Mouse (Mus musculus) mouse embryonic stem cell (cell line): Measurements from ENCODE around the gene Esr1.
"Not testable (repeated sequence)": the region's sequence is repeated elsewhere in the genome, so short reads cannot be mapped to it uniquely, and the experiment has no call there.

Experiments used
- in situ Hi-C, 2 experiments: fragments of 300-500 bp; cut with MboI; formaldehyde crosslinking; loops; 1 replicate in 1 of 2; 3 replicates in 1 of 2; pipeline ENCODE4 v1.14.3; 2019 to 2020; ENCODE audit warnings: low sequenced_read_pairs in 2 of 2, low pct_unique_long_range_greater_than_20kb in 1 of 2, mixed read lengths in 1 of 2; ENCODE audit not compliant: unreplicated experiment in 1 of 2

Esr1 gene

DNA sequence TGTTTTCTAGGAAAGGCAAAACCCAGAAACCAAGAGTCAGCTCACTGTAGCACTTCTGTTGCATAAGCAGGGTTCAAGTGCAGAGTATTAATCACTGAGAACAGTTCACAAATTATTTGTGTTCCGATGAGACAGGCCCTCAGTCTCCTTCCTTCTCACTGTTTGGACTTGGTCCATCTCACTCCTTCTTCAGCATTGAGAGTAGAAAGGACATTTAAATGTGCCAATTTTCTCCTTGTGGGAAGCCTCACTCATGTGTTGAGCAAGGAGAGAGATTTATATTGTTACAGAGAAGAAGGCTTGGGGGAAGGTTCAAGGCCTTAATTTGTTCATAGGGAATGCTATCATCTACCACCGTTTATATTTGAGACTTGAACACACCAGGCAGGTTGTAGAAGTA lies 6.6 kb downstream of the Esr1 start:
- in situ Hi-C loops = no loop called here

DNA sequence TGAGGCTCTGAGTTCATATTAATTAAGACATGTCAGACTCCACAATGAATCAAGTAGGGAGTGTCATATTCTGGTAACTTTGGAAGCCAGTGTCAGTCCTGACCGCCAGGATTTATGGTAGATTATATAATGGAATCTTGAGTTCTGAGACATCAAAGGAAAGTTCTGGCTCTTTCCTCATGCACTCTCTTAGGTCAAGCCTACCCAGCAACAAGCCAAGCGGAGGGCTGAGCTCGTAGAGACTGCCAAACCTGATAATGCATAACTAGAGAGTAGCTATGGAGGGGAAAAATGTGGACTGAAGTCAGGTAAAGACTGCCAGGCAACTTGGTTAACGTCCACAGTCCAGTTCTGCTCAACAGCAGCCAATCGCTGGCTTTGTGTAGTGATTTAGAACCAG lies 7.3 kb downstream of the Esr1 start:
- in situ Hi-C loops = no loop called here

DNA sequence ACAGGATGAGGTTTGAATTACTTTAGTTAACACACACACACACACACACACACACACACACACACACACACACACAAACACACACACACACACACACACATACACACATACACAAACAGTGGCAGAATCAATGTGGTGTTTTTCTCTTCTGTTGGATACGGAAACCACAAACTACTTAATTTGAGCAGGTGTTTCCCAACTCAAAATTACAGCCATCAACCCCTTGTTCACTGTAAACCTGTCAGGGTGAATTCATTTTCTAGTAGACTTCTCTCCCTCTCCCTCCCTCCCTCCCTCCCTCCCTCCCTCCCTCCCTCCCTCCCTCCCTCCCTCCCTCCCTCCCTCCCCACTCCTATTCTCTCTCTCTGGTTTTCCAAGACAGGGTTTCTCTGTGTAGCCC lies 8.0 kb downstream of the Esr1 start:
- in situ Hi-C loops = not testable (repeated sequence)

DNA sequence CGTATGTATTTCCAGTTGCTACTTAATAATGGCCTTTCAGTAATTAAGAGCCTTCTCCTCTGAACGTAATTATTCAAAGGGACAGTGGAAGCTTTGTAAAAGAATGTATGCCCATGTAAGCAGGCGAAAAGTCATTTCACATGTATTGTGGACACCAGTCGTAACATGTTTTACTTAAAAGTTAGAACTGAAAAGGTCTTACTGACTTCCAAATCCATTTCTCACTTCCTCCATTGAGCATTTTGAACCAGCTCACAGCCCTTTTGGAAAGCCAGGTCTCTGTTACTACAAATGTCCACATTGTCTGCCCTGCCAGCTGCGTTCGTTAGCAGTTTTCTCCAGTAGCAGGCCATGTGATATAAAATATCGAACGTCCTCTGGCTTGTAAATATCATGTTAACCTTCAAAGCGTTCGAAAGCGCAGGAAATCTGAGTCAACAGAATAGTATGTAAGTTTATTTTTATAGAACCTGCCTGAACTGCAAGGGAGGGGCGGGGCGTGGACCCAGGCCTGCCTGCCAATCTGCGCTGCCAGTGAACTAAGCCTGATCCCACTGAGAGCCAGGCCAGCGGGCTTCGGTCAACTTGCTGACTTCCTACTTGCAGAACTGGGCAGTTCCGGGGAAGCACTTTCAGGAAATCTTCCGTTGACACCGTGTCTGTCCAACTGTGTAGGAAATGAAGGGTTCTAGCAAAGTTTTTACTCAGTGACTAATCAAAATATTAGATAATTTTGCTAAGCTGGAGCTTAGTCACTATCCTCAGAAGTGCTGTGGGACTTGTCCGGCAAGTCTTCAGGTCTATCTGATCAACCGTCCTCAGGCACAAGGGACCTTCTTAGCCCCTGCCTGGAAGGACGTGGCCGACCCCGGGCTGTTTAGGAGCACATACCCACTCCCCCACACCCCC lies 9.5 kb downstream of the Esr1 start:
- in situ Hi-C loops = loop anchor here in 1 of 2 experiments (10.0 kb wide), 1 partner anchor 544 kb away; no protein-coding TSS in a partner anchor

DNA sequence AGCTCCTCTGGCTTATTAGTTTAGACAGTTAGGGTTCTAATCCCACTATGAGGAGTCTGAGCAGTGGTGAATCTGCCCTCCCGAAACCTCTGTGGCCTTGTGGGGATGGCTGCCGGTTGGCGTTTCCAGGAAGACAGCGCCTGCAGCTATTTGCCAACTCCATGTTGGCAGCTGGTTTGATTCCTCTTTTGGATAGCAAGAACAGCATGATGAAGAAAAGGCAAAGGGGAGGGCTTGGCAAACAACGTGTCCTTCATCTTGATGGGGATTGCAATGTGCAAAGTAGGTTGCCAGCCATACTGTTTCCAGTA lies 10.1 kb downstream of the Esr1 start:
- in situ Hi-C loops = loop anchor here in 1 of 2 experiments (10.0 kb wide), 1 partner anchor 543 kb away; no protein-coding TSS in a partner anchor

DNA sequence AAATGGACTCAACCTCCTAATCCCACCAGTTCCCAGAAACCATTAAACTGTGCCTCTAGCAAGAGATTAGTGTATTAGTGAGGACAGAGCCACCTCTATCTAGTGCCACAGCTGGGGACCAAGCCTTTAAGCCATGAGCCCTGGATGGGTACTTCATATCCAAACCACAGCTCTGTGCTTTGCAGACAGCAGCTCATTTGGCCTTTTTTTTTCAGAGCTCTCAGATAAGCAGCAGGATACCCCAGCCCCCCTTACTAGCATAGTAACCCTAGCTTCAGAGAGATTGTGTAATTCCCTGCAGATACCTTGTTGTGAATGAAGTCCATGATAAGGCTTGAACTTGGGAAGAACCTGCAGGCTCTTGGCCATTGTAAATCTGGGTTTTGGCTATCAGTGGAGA lies 11.9 kb downstream of the Esr1 start:
- in situ Hi-C loops = loop anchor here in 1 of 2 experiments (10.0 kb wide), 1 partner anchor 541 kb away; no protein-coding TSS in a partner anchor

DNA sequence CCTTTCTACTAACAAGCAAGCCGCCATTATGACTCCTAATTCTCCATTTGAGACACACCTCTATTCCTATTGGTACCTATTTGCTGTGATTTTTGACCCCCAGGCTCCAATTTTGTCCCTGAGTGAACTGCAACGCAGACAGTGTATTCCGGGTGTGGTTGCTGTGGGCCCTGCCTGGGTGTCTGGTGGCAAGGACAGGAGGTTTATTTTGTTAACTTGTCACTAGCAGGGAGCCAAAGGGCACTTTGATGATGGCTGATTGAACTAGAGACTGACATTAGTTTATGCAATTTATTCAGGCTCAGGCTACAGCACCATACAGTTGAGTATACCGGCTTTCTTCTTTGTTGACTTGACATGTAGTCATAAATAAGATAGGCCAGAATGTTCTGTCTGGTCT lies 13.2 kb downstream of the Esr1 start:
- in situ Hi-C loops = loop anchor here in 1 of 2 experiments (10.0 kb wide), 1 partner anchor 540 kb away; no protein-coding TSS in a partner anchor

DNA sequence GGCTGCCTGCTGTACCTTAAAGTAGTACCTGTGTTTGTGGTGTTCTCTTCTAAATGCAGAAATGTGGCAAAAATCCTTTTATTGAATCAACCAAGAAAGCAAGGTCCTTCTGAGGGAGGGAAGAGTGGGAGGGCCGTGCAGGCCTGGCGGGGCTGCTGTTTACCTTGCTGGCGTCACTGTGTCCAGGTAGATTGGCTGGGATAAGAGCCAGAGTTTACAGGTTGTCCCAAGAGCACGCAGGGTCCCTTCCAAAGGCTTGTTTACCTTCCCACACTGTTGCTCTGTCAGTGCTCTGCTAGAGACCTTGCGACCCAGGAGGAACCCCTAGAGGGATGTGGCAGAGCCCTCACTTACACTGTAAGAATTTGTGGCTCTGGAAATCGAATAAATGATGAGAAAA lies 13.9 kb downstream of the Esr1 start:
- in situ Hi-C loops = loop anchor here in 1 of 2 experiments (10.0 kb wide), 1 partner anchor 540 kb away; no protein-coding TSS in a partner anchor

DNA sequence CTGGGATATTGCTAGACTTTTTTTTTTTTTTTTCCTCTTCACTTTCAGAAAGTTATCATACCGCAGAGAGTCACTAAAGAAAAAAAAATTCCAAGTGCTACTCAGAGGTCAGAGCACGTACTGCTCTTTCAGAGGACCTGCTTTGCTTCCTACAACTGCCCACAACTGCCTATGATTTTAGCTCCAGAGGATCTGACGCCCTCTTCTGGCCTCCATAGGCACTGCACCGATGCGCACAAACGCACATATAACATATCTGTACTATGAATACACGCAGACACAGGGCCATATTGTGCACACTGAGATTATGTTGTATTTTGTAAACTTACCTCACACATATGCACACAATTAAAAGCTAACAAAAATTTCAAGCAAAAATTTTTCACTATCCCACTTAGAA lies 15.0 kb downstream of the Esr1 start:
- in situ Hi-C loops = loop anchor here in 1 of 2 experiments (10.0 kb wide), 1 partner anchor 538 kb away; no protein-coding TSS in a partner anchor

DNA sequence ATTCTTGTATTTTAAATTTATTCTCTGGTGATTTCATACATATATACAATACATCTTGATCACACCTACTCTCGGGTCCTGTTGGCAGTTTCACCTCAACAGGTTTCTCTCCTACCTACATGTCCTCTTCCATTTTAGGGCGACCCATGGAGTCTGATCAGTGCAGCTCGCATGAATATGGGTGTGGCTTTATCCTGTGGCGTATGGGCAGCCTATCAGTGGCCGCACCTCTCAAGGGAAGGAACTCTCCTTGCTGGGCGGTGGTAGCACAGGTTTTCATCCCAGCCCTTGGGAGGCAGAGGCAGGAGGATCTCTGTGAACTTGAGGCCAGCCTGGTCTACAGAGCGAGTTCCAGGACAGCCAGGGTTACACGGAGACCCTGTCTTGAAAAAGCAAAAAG lies 15.6 kb downstream of the Esr1 start:
- in situ Hi-C loops = loop anchor here in 1 of 2 experiments (10.0 kb wide), 1 partner anchor 538 kb away; no protein-coding TSS in a partner anchor

DNA sequence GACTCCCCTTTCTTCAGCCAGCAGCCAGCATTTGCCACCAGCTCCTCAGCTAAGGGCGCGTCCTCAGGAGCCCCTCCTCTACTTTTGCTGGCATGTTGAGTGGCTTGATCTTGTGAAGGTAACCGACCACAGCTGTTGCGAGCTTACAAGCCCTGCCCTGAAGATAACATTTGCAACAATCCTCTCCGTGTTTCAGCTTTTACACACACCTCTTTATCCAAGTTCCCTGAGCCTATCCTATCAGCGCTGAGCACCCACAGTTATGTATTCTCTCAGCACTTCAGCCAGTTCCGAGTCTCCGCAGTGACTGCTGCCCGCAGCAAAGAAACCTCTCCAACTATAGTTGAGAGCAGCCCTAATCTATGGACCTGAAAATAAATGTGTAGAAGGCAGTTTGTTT lies 16.0 kb downstream of the Esr1 start:
- in situ Hi-C loops = loop anchor here in 1 of 2 experiments (10.0 kb wide), 1 partner anchor 537 kb away; no protein-coding TSS in a partner anchor

DNA sequence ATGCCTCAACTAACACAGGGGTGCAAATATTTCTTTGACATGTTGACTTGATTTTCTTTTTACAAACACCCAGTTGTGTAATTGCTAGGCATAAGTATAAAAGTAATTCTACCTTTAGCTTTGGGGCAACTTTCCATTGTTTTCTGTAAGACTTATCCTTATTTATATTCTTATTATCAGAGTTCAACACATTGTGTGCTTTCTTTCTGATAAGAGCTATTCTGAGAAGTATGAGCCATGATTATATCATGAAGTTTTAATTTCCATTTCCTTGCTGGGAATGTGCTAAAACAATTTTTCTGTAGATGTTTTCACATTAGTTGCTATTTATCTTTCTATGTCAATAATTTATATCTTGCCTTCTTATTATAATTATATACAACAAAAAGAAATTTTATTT lies 17.9 kb downstream of the Esr1 start:
- in situ Hi-C loops = loop anchor here in 1 of 2 experiments (10.0 kb wide), 1 partner anchor 535 kb away; no protein-coding TSS in a partner anchor

DNA sequence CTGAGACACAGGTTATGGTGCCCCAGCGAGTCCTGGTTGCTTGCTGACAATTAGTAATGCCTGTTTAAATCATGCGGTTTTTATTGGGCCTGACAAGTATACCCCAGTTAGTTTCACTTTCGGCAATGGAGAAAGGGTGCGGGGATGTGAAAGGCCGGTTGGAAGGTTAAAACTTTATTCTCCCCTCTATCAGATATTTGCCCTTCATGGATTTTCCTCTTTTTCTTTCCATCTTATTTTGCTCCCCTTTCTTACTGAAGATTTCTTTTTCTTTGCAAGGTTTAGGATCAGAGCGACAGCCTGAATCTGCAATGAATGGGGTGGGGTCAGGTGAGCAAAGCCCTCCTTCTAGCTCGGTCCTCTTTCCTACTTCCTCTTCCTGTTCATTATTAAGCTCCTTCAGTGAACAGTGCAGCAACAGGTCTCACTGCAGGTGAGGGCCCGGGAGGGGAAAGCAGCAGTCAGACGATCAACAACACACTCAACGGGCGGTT lies 20.9 kb downstream of the Esr1 start:
- in situ Hi-C loops = no loop called here

DNA sequence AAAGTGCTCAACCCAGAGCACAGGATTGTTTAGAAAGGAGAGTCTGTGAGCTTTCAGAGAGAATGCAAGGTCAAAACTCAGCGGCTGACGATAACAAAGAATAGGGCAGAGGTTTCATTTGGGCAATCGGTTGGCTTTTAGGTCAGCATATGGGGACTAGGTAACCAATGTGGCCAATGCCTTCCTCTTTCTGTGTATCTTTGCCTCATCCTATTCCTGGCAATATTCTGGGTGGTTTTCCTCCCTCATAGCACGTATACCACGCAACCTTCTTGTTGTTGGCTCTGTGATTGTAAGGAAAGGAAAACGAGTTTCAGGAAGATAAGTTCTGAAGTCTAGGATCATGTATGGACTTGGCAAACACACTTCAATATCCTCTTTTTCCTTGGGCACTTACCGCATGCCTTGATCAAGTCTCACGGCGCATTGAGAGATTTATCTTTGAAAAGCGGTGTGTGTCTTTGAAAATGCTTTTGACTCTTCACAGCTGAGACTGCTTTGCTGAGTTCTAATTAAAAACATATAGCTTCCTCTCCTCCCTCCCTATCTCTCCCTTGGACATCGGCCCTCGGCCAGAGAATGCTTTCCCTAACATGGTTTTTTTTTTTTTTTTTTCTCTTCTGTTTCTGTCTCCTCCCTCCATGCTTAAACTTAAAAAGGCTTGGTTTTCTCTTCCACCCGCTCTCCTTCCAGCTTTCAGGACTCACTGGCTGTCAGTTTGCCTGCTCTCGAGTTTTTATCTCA lies 22.1 kb downstream of the Esr1 start:
- in situ Hi-C loops = no loop called here

DNA sequence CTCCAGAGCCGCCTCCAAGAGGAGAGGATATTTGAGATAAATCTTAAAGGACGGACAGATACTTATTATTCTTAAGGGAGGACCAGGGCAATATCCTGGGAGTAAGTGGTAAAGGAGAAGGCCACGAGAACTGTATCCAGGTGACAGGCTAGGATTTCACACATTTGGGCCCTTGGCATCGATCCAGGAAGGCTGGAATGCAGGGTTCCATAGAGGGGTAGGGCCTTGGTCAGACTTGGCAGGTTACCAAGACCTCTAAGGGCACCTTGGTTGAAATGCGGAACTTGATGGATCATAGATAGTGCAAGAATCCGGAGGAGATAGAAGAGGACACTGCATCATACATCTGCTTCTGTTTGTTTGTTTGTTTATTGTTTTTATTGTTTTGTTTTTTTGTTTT lies 24.3 kb downstream of the Esr1 start:
- in situ Hi-C loops = no loop called here

DNA sequence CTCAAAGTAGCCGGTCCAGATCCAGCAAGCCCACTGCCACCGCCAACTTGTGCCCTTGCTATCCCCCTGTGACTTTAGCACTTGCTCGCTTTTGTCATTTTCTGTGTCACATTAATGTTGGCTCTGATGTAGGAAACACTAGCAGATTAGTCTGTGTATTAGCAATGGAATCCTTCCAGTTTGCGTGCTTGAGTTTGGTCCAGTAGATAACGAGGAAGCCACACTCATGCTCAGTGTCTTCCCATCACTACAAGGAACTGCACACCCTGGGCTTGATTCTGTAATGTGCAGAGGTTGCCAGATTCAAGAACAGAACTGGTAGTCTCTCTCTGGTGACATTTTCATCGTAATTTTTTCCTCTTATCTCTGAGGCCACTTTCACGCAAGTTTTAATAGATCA lies 34.7 kb downstream of the Esr1 start:
- in situ Hi-C loops = no loop called here

DNA sequence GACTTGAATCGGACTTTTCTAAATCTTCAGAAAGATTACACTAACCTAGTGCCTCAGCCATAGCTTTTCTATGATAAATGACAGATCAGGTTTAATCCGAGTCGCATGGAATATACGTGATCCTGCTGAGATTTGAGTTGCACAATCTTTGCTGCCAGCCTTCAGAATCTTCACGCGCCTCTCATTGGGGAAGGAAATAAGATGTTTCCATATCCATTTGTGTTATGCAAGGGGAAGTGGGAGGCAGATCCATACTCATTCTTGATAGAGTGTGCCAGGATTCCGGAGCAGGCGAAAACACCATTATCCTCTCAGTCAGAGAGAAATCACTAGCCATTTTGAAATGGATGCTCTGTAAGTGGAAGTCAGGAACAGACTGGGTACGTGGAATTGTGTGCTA lies 35.5 kb downstream of the Esr1 start:
- in situ Hi-C loops = no loop called here

DNA sequence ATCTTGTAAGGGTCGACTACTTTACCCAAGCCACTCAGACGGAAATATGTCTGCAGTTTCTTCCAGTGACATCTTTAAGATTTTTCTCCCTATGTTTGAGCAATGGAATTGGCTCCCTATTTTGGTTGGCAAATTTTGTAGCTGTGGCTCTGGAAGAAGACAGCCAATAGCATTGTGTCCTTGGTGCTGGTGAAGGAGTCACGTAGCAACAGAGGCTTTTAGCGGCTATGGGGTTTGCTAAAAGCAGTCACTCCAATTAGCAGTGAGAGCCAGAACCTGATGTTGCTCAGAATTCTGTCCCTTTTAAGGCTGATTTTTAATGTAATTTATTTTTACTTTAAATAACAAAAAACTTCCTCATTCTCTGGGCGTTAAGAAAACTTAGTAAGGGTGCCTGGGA lies 54.0 kb downstream of the Esr1 start:
- in situ Hi-C loops = no loop called here

DNA sequence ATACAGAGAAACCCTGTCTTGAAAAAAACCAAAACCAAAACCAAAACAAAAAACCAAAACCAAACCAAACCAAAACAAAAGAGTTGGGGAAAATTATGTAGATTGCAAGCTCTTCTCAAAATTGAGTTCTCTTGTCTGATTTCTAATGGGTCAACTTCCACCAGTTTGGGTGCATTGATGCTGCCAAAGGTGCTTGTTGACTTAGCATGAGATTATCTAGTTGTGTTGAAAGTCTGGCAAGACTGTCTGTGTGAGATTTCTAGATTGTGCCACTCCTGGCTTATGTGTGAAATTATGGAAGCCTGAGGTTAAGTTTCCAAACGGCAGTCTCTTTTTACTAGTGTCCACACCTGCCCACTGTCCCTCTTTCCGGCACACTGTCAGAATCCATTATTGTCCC lies 55.6 kb downstream of the Esr1 start:
- in situ Hi-C loops = no loop called here
